Mouse (Mus musculus): ENCODE measurements around the gene Wfdc2. TPM values are rescaled to one million over a fixed set of nuclear protein-coding genes. Genes with fewer than 3 reads are reported as not detected.
A peak's percentile ranks its signal among the peaks of the same experiment; 100 is the strongest.
"Not testable (repeated sequence)": the region's sequence is repeated elsewhere in the genome, so short reads cannot be mapped to it uniquely, and the experiment has no call there.

The Wfdc2 gene
- total RNA-seq, 2 experiments from 2014 or later: not detected

DNA sequence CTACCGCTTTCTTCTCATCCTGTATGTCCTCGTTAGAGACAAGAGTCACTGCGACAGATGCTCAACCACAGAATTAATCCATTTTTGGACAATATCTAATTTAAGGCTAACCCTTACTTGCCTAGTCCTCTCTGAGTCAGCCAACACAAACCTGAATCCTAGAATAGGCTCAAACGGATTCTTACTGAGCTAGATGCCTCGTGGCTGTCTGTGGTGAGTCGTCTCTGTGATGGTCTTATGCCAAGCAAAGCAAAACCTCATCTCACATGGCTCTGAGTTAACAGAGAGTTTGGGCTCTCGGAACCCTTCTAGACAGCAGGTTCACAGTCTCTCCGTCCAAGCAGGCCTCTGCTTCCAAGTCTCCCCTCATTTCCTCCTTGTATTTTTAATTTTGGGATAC lies 42.2 kb downstream of the Wfdc2 start:
- no peak for DNase-seq
- intact Hi-C loops (cut with DNase I; ENCODE audit: low total_unique reads): no loop called here

DNA sequence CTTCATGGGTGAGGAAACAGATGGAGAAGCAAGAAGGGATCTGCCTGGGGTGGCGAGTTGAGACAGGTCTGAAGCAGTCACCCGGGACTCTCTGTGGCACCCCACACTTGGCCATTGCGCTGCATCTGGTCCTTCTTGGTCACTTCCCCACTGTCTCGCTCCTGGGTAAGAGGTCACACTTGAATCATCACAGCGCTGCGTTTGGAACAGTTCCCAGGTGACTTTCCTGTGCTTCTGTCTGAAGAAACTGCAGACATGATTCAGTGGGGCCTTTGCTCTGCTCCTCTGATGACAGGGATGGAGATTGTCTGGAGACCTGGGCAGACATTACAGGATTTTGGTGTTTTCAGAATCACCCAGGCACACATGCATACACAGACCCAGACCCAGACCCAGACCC lies 46.6 kb downstream of the Wfdc2 start:
- intact Hi-C loops (cut with DNase I; ENCODE audit: low total_unique reads): no loop called here
- no peak for DNase-seq

DNA sequence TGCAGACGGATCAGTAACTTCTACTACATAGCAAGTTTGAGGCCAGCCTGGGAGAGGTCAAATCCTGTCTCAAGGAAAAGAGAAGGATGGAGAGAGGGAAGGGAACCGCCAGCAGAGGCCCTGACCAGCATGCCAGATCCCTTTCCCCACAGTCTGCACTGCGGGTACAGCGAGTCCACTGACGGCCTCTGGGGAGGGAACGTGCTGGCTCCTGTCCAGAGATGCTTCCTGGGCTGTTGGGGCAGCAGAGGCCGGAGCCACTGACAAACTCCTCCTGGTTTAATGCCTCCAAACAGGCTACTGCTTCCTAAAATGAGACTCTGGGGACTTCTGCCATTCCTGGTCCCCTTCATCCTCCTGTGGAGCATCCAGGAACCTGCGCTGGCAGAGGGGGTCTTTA lies 51.3 kb downstream of the Wfdc2 start, which contains the start of the genes Wfdc6b and Wfdc8:
TSS of gene Wfdc6b (plus strand) at position 52 of the 400 bp plus-strand sequence.
TSS of gene Wfdc8 (minus strand) at position 156 of the 400 bp plus-strand sequence.
- DNase-seq: peak; percentile 31

DNA sequence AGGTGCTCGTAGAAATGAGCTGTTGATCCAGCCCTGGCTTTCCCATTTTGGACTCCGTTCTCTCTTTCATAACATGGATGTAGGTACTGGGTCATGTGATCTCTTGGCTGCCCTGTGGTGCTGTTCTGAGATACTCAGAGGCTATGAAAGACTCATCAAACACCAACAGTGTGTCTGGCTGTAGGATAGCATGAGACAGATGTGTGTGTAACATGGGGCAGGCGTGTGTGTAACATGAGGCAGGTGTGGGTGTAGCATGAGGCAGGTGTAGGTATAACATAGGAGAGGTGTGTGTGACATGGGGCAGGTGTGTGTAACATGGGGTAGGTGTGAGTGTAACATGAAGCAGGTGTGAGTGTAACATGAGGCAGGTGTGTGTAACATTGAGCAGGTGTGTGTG lies 53.2 kb downstream of the Wfdc2 start:
- DNase-seq: no peak
- intact Hi-C loops (cut with DNase I; ENCODE audit: low total_unique reads): no loop called here

More for the DNA sequence above, 51.3 kb downstream of the Wfdc2 start, which contains the start of the genes Wfdc6b and Wfdc8:
- intact Hi-C loops (cut with DNase I; ENCODE audit: low total_unique reads): not testable (repeated sequence)

Other genes starting within 250 kb of the Wfdc2 start
- not detected for gene Svs6, start 245.7 kb upstream of the Wfdc2 start, total RNA-seq (2021)
- not detected for gene Svs5, start 229.7 kb upstream of the Wfdc2 start, total RNA-seq (2021)
- under 1 TPM; 0.64 to 0.66 TPM for gene Slpi, start 173.3 kb upstream of the Wfdc2 start, total RNA-seq (2021)
- under 1 TPM in 1 of 2 experiments, not detected in 1; 0.07 TPM for gene Rbpjl, start 159.3 kb upstream of the Wfdc2 start, total RNA-seq (2021)
- 1 to 10 TPM; 3.7 to 5.4 TPM for gene Matn4, start 157.3 kb upstream of the Wfdc2 start, total RNA-seq (2021)
- gene Sdc4, start 118.5 kb upstream of the Wfdc2 start, total RNA-seq (2021): 10 to 100 TPM; 45.1 to 72.6 TPM
- gene Sys1, start 105.4 kb upstream of the Wfdc2 start, total RNA-seq (2021): 10 to 100 TPM; 15.0 to 15.6 TPM
- gene Gm20458, start 101.4 kb upstream of the Wfdc2 start, total RNA-seq (2021): 1 to 10 TPM in 1 of 2 experiments, under 1 TPM in 1; 0.62 to 2.6 TPM
- gene Trp53tg5, start 88.7 kb upstream of the Wfdc2 start, total RNA-seq (2021): not detected
- gene Dbndd2, start 76.3 kb upstream of the Wfdc2 start, total RNA-seq (2021): 10 to 100 TPM; 14.6 to 20.6 TPM
- 10 to 100 TPM; 36.8 to 41.0 TPM for gene Pigt, start 64.9 kb upstream of the Wfdc2 start, total RNA-seq (2021)
- gene Spint3, start 11.0 kb downstream of the Wfdc2 start, total RNA-seq (2021): not detected
- gene Wfdc6a, start 23.0 kb downstream of the Wfdc2 start, total RNA-seq (2021): not detected
- not detected for gene Eppin, start 31.2 kb downstream of the Wfdc2 start, total RNA-seq (2021)
- not detected for gene Wfdc6b, start 51.1 kb downstream of the Wfdc2 start, total RNA-seq (2021)
- gene Wfdc8, start 51.2 kb downstream of the Wfdc2 start, total RNA-seq (2021): not detected
- not detected for gene Wfdc16, start 76.4 kb downstream of the Wfdc2 start, total RNA-seq (2021)
- gene Wfdc10, start 93.6 kb downstream of the Wfdc2 start, total RNA-seq (2021): not detected
- gene Wfdc9, start 94.2 kb downstream of the Wfdc2 start, total RNA-seq (2021): not detected
- not detected for gene Wfdc11, start 111.7 kb downstream of the Wfdc2 start, total RNA-seq (2021)
- not detected for gene Wfdc13, start 122.7 kb downstream of the Wfdc2 start, total RNA-seq (2021)
- gene Spint4, start 136.1 kb downstream of the Wfdc2 start, total RNA-seq (2021): not detected
- not detected for gene Spint5, start 152.9 kb downstream of the Wfdc2 start, total RNA-seq (2021)
- gene Wfdc3, start 183.5 kb downstream of the Wfdc2 start, total RNA-seq (2021): not detected
- 10 to 100 TPM; 23.4 to 26.6 TPM for gene Dnttip1, start 183.6 kb downstream of the Wfdc2 start, total RNA-seq (2021)
- gene Ube2c, start 207.5 kb downstream of the Wfdc2 start, total RNA-seq (2021): 1 to 10 TPM; 6.9 to 8.1 TPM
- over 10,000 TPM; 14,912 to 15,737 TPM for gene Tnnc2, start 217.6 kb downstream of the Wfdc2 start, total RNA-seq (2021)
- gene Snx21, start 223.4 kb downstream of the Wfdc2 start, total RNA-seq (2021): 10 to 100 TPM; 18.0 to 18.7 TPM
- gene Acot8, start 242.5 kb downstream of the Wfdc2 start, total RNA-seq (2021): 1 to 10 TPM; 9.0 to 9.7 TPM
- 1 to 10 TPM; 1.1 to 1.2 TPM for gene Zswim3, start 242.7 kb downstream of the Wfdc2 start, total RNA-seq (2021)

Measured in gastrocnemius, postnatal 14 days (tissue).